In the genomic region with DNA sequence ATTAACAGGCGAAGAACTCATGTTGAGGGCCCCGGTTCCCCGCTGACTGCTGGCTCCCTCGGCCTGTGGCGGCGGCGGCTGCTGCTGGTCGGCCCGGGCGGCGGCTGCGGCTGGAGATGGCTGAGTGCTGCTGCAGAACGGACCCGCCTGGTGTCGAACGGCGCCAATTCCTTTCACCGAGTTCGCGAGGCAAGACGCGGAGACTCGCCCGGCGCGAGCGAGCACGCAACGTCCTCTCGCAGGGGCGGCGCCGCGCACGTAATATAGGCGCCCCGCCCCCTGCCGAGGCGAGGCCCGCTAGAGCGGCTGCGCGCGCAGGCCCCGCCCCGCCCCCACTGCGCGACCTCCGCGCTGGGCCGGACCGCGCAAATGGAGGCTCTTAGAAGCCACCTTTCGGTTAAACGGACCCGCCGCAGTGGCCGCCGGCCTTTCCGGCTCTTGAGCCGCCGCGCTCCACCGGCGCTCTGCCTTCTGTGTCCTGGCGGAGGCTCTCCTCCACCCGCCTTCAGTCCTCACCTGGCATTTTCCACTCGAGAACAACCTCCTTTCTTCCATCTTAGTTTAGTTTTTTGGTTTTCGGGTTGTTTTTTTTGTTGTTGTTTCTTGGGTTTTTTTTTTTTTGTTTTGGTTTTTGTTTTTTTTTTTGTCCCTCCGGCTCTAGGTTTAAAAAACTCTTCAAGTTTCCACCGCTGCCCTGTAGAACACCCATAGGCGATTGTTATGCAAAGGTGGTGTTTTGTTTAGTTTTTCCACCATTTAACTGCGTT, we compare ENCODE assay signal across 8 mouse cellular contexts. TPM values are rescaled to one million over a fixed set of nuclear protein-coding genes. Genes with fewer than 3 reads are reported as not detected.
DNase-seq lines count a peak whose midpoint lies in the region; ATAC-seq and TF ChIP-seq lines count a peak whose summit lies in the region.

Gene Hnrnpu (minus strand): TSS at position 247 of the 767 bp plus-strand sequence.

- intact Hi-C loops in heart, postnatal 14 days (cut with DNase I): loop anchor here (1.0 kb wide), 1 partner anchor 69 kb away; the partner anchor contains the start of gene Efcab2

- H3K4me2 ChIP-seq in forebrain, embryonic 14.5 days (ENCODE audit: low read length): peak within 1 kb of the TSS; percentile 70

- H3K9me3 ChIP-seq in ES-Bruce4 (replicated peaks; ENCODE audit: control insufficient read depth, insufficient read depth, low read length, poor library complexity, severe bottlenecking): no peaks in the 10 kb centered on the region
- H3K9me3 ChIP-seq in forebrain, embryonic 14.5 days (replicated peaks; ENCODE audit: control insufficient read depth, low read length): no peaks in the 10 kb centered on the region

- H3K4me3 ChIP-seq in ES-Bruce4 (ENCODE audit: low read depth, low read length): peak within 1 kb of the TSS; percentile 87
- H3K4me3 ChIP-seq in forebrain, embryonic 14.5 days (ENCODE audit: low read depth, low read length): peak within 1 kb of the TSS; percentile 100
- H3K4me3 ChIP-seq in lung, adult 2 months (replicated peaks; ENCODE audit: extremely low read depth, low read depth, low read length): peak within 1 kb of the TSS; percentile 93

- H3K4me1 ChIP-seq in ES-Bruce4 (ENCODE audit: control insufficient read depth, insufficient read depth, low read length): no peaks in the 10 kb centered on the region
- peaks cover 13% of the 10 kb centered on the region for H3K4me1 ChIP-seq in forebrain, embryonic 14.5 days (ENCODE audit: control insufficient read depth, insufficient read depth, low read length)
- peaks cover 8% of the 10 kb centered on the region for H3K4me1 ChIP-seq in lung, adult 2 months (ENCODE audit: control insufficient read depth, insufficient read depth, low read length)

- peak within 1 kb of the TSS; percentile 100 for H3K27ac ChIP-seq in ES-Bruce4 (ENCODE audit: insufficient read depth, low read length)
- peak within 1 kb of the TSS; percentile 99 for H3K27ac ChIP-seq in forebrain, embryonic 14.5 days (ENCODE audit: low read depth, low read length)

- WGBS in forebrain, embryonic 14.5 days: under 1% methylated on average over 68 of the region's 73 CpGs
- WGBS in lung, adult 2 months: under 1% methylated on average over 73 of the region's 73 CpGs

- TF ChIP-seq POLR2A in ES-Bruce4 (IDR thresholded peaks at IDR 0.05; ENCODE audit: insufficient read depth, low read length): peak; percentile 87
- TF ChIP-seq POLR2A in lung, adult 2 months (IDR thresholded peaks at IDR 0.05; ENCODE audit: borderline replicate concordance, extremely low read depth, low read depth, low read length): peak; percentile 90

- no peaks in the 10 kb centered on the region for H3K27me3 ChIP-seq in ES-Bruce4 (ENCODE audit: control insufficient read depth, insufficient read depth, low read length, poor library complexity, severe bottlenecking)
- H3K27me3 ChIP-seq in forebrain, embryonic 14.5 days (replicated peaks; ENCODE audit: control insufficient read depth, insufficient read depth, low read length): no peaks in the 10 kb centered on the region

- TF ChIP-seq CTCF in ES-Bruce4 (IDR thresholded peaks at IDR 0.05; ENCODE audit: low read depth, low read length): no peak
- no peak for TF ChIP-seq CTCF in lung, adult 2 months (IDR thresholded peaks at IDR 0.05; ENCODE audit: insufficient read depth, low read length)

- peak; percentile 98 for DNase-seq in forebrain, embryonic 14.5 days (ENCODE audit: low spot score)
- peak; percentile 99 for DNase-seq in heart, postnatal 14 days
- peak; percentile 93 to 97 for DNase-seq in layer of hippocampus, adult 18-20 months (ENCODE audit: low spot score in 2 of 2)
- DNase-seq in lung, adult 2 months: peak; percentile 94
- peak; percentile 90 for DNase-seq in thymus, adult 18-20 months

- H3K9ac ChIP-seq in ES-Bruce4 (ENCODE audit: low read depth, poor library complexity, severe bottlenecking): peak within 1 kb of the TSS; percentile 98
- peak within 1 kb of the TSS; percentile 100 for H3K9ac ChIP-seq in forebrain, embryonic 14.5 days (ENCODE audit: low read length)

- peak; percentile 82 for ATAC-seq in cerebellum, adult (ENCODE audit: insufficient number of reproducible peaks, low FRiP score, low TSS enrichment)
- ATAC-seq in forebrain, embryonic 14.5 days: peak; percentile 85
- peak; percentile 88 for ATAC-seq in neutrophil, adult 5-6 weeks (ENCODE audit: extremely low read depth, insufficient number of reproducible peaks, low FRiP score, poor library complexity, severe bottlenecking)

- TF ChIP-seq EP300 in ES-Bruce4 (IDR thresholded peaks at IDR 0.05; ENCODE audit: insufficient read depth, low read depth, low read length): no peak; the same call in 1 of the 2 replicates

- H3K36me3 ChIP-seq in ES-Bruce4 (ENCODE audit: control insufficient read depth, insufficient read depth, low read length, poor library complexity, severe bottlenecking): peaks cover 38% of the 10 kb centered on the region
- peaks cover 25% of the 10 kb centered on the region for H3K36me3 ChIP-seq in forebrain, embryonic 14.5 days (ENCODE audit: control insufficient read depth, insufficient read depth, low read length)

RNA-seq across cellular contexts. Expression of gene Hnrnpu, which starts in this region (rescaled TPM):
- 1,120 and 1,155 TPM in 2 replicates for polyA plus RNA-seq in ES-Bruce4 (2011; ENCODE audit: insufficient read depth, insufficient read length, low read depth, missing spikeins)
- 284 and 334 TPM in 2 replicates for polyA plus RNA-seq in forebrain, embryonic 14.5 days (2014; fragmentation: Nextera tagmentation; extraction: Ambion mirVana)
- total RNA-seq in heart, postnatal 14 days (2021): 100 to 1,000 TPM; 212 to 218 TPM
- 100 to 1,000 TPM; 380 to 416 TPM for total RNA-seq in layer of hippocampus, adult 18-20 months (2021)
- 48.3 and 65.0 TPM in 2 replicates for polyA plus RNA-seq in lung, adult 2 months (2012; rRNA removed)
- total RNA-seq in neutrophil, adult 5-6 weeks (2017): 466 and 492 TPM in 2 replicates

Comparison
In these comparisons a context has a peak if more than half of its experiments do, and no peak if none do; other contexts are left out.
1. Peak in every context shown above with its lines: DNase-seq, ATAC-seq, H3K4me3 ChIP-seq and H3K27ac ChIP-seq.